Mouse (Mus musculus): ENCODE data around the gene Limd2. TPM values are rescaled to one million over a fixed set of nuclear protein-coding genes. Genes with fewer than 3 reads are reported as not detected.

Gene Limd2
- polyA plus RNA-seq, 1 experiment, result 48.3 TPM

DNA sequence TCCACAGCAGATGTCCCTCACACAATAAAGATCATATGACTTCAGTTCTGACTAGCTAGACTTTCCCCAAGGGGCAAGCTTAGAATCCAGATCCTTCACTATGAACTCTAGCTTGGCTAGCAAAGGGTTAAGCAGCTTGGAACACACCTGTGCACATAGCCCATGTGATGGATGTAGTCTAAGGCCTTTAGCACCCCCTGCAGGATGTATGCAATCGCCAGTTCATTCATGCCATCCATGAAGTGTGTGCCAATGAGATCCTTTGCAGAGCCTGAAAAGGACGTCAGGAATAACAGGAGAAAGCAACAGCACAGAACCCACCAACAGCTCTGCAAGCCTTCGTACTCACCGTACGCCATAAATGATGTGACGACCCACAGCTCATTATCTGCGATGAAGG lies 10.1 kb upstream of the Limd2 start:
- no peaks in the 10 kb centered on the region; the same call in 1 of the 2 replicates for H3K36me3 ChIP-seq (ENCODE audit: control insufficient read depth, insufficient read depth, low read length)
- H3K4me3 ChIP-seq (ENCODE audit: insufficient read depth, low read depth, low read length), result no peak overlapping the region
- 85% methylated on average over 7 of the region's 7 CpGs for WGBS
- no peak for DNase-seq
- no peak overlapping the region for H3K27ac ChIP-seq (ENCODE audit: insufficient read depth, low read depth, low read length)
- TF ChIP-seq CTCF (conservative IDR thresholded peaks at IDR 0.05; ENCODE audit: insufficient read depth, insufficient read length, low read depth, low read length), result peak; percentile 54
- no peak for TF ChIP-seq POLR2A (IDR thresholded peaks at IDR 0.05; ENCODE audit: low read depth, low read length)
- H3K4me1 ChIP-seq (ENCODE audit: control insufficient read depth, insufficient read depth, low read length), result no peaks in the 10 kb centered on the region
- H3K27me3 ChIP-seq (replicated peaks; ENCODE audit: control insufficient read depth, insufficient read depth, low read length), result no peaks in the 10 kb centered on the region

- H3K4me1 ChIP-seq (ENCODE audit: control insufficient read depth, insufficient read depth, low read length), result no peaks in the 10 kb centered on the region
- H3K27me3 ChIP-seq (replicated peaks; ENCODE audit: control insufficient read depth, insufficient read depth, low read length), result no peaks in the 10 kb centered on the region
- WGBS, result 81% methylated on average over 5 of the region's 5 CpGs
- no peaks in the 10 kb centered on the region; the same call in 1 of the 2 replicates for H3K36me3 ChIP-seq (ENCODE audit: control insufficient read depth, insufficient read depth, low read length)
- DNase-seq, result no peak
- H3K4me3 ChIP-seq (ENCODE audit: insufficient read depth, low read depth, low read length), result no peak overlapping the region
- H3K27ac ChIP-seq (ENCODE audit: insufficient read depth, low read depth, low read length), result no peak overlapping the region
- TF ChIP-seq POLR2A (IDR thresholded peaks at IDR 0.05; ENCODE audit: low read depth, low read length) (no peak), CTCF (conservative IDR thresholded peaks at IDR 0.05; ENCODE audit: insufficient read depth, insufficient read length, low read depth, low read length) (no peak)
Observed at GRCm38 (mm10) chr11:106167435-106167834, 6.8 kb upstream of the Limd2 start.

- Histone ChIP-seq H3K4me1 (ENCODE audit: control insufficient read depth, insufficient read depth, low read length) (no peaks in the 10 kb centered on the region), H3K27ac (ENCODE audit: insufficient read depth, low read depth, low read length) (no peak overlapping the region), H3K4me3 (ENCODE audit: insufficient read depth, low read depth, low read length) (no peak overlapping the region), H3K36me3 (ENCODE audit: control insufficient read depth, insufficient read depth, low read length) (no peaks in the 10 kb centered on the region; the same call in 1 of the 2 replicates), H3K27me3 (replicated peaks; ENCODE audit: control insufficient read depth, insufficient read depth, low read length) (no peaks in the 10 kb centered on the region)
- WGBS, result 80% methylated on average over 16 of the region's 16 CpGs
- TF ChIP-seq POLR2A (IDR thresholded peaks at IDR 0.05; ENCODE audit: low read depth, low read length), result no peak
- no peak for TF ChIP-seq CTCF (conservative IDR thresholded peaks at IDR 0.05; ENCODE audit: insufficient read depth, insufficient read length, low read depth, low read length)
- no peak for DNase-seq
Observed at GRCm38 (mm10) chr11:106164601-106165180, 4.0 kb upstream of the Limd2 start.

DNA sequence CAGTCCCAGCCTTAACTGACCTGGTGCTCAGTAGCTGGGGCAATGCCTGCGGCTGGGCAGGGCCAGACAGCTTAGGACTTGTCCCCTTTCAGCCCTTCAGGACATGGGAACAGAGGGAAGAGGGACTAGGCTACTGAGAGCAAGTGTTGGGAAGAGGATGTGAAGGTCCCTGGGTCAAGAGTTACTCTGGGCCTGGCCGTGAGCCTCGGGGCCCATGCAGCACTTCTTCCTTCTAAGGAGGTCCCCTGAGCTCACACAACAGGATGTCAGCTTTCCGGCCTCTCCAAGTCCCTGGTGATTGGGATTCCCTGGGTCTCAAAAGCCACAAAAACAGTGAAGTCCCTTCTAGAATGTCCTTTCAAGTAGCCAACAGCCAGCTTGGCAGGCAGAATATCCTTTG lies 2.9 kb upstream of the Limd2 start:
- WGBS, result 64% methylated on average over 4 of the region's 4 CpGs
- TF ChIP-seq POLR2A (IDR thresholded peaks at IDR 0.05; ENCODE audit: low read depth, low read length) (no peak), CTCF (conservative IDR thresholded peaks at IDR 0.05; ENCODE audit: insufficient read depth, insufficient read length, low read depth, low read length) (no peak)
- Histone ChIP-seq H3K36me3 (ENCODE audit: control insufficient read depth, insufficient read depth, low read length) (no peaks in the 10 kb centered on the region; the same call in 1 of the 2 replicates), H3K27me3 (replicated peaks; ENCODE audit: control insufficient read depth, insufficient read depth, low read length) (no peaks in the 10 kb centered on the region), H3K4me1 (ENCODE audit: control insufficient read depth, insufficient read depth, low read length) (0 out of 2 replicates have a peak, but pooled peaks cover 2% of the 10 kb centered on the region), H3K4me3 (ENCODE audit: insufficient read depth, low read depth, low read length) (no peak overlapping the region), H3K27ac (ENCODE audit: insufficient read depth, low read depth, low read length) (peak overlapping the region; percentile 69)
- DNase-seq, result peak; percentile 69

DNA sequence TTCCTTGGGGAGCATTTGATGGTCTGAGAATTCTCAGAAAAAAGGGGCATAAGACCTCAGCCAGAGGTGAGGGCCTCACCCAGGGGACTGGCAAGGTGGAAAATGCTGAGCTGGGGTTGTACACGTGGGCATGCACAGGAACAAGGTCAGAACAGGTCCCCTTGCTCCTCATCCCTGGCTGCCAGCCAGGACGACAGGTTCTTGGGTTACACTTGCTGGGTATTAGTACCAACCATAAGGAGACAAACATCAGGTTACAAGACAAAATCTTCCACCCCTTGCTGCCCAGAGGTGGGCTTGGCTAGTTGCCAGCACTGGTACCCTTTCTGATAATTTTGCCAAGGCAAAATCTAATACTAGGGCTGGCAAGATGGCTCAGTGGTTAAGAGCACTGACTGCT lies 1.6 kb upstream of the Limd2 start:
- no peaks in the 10 kb centered on the region for H3K27me3 ChIP-seq (replicated peaks; ENCODE audit: control insufficient read depth, insufficient read depth, low read length)
- H3K4me1 ChIP-seq (ENCODE audit: control insufficient read depth, insufficient read depth, low read length), result 0 out of 2 replicates have a peak, but pooled peaks cover 3% of the 10 kb centered on the region
- DNase-seq, result no peak
- no peak overlapping the region for H3K4me3 ChIP-seq (ENCODE audit: insufficient read depth, low read depth, low read length)
- 83% methylated on average over 2 of the region's 2 CpGs for WGBS
- TF ChIP-seq POLR2A (IDR thresholded peaks at IDR 0.05; ENCODE audit: low read depth, low read length) (no peak), CTCF (conservative IDR thresholded peaks at IDR 0.05; ENCODE audit: insufficient read depth, insufficient read length, low read depth, low read length) (no peak)
- H3K27ac ChIP-seq (ENCODE audit: insufficient read depth, low read depth, low read length), result no peak overlapping the region
- H3K36me3 ChIP-seq (ENCODE audit: control insufficient read depth, insufficient read depth, low read length), result no peaks in the 10 kb centered on the region

GRCm38 (mm10) chr11:106159921-106160840 lies 479 bp downstream of the Limd2 start:
- Histone ChIP-seq H3K4me1 (ENCODE audit: control insufficient read depth, insufficient read depth, low read length) (0 out of 2 replicates have a peak, but pooled peaks cover 4% of the 10 kb centered on the region), H3K4me3 (ENCODE audit: insufficient read depth, low read depth, low read length) (peak overlapping the region; percentile 70), H3K36me3 (ENCODE audit: control insufficient read depth, insufficient read depth, low read length) (no peaks in the 10 kb centered on the region), H3K27me3 (replicated peaks; ENCODE audit: control insufficient read depth, insufficient read depth, low read length) (no peaks in the 10 kb centered on the region), H3K27ac (ENCODE audit: insufficient read depth, low read depth, low read length) (peak overlapping the region; percentile 55)
- 2% methylated on average over 104 of the region's 106 CpGs for WGBS
- DNase-seq, result peak; percentile 75
- TF ChIP-seq POLR2A (IDR thresholded peaks at IDR 0.05; ENCODE audit: low read depth, low read length) (peak; percentile 14), CTCF (conservative IDR thresholded peaks at IDR 0.05; ENCODE audit: insufficient read depth, insufficient read length, low read depth, low read length) (no peak)

Data from kidney, adult 2 months (tissue).